Mouse (Mus musculus) midbrain, embryonic 14.5 days (tissue): Measurements from ENCODE around the gene Tlcd2. TPM values are rescaled to one million over a fixed set of nuclear protein-coding genes. Genes with fewer than 3 reads are reported as not detected.

Source experiments
- ATAC-seq: fragments of 200-750 bp; cut with Nextera tagmentation; 2 replicates; pipeline ENCODE4 v1.8.0; 2017; ENCODE audit warnings: moderate number of reproducible peaks, moderate library complexity; ENCODE audit not compliant: low FRiP score, low TSS enrichment
- DNase-seq: peaks from one replicate; pipeline ENCODE4 v3.0.0-alpha.2; 2015
- H3K27ac ChIP-seq: fragments of 300-500 bp; sonication (generic); replicated peaks from 2 replicates; pipeline ENCODE4 v1.5.1; 2014; ENCODE audit warnings: mild to moderate bottlenecking, low read depth, low read length, moderate library complexity
- H3K27me3 ChIP-seq: fragments of 300-500 bp; sonication (generic); 2 replicates; pipeline ENCODE4 v1.6.1; 2014; ENCODE audit warnings: low read length, control low read depth, mixed read lengths; ENCODE audit not compliant: control insufficient read depth, insufficient read depth
- H3K36me3 ChIP-seq: fragments of 300-500 bp; sonication (generic); 2 replicates; pipeline ENCODE4 v1.6.1; 2014; ENCODE audit warnings: low read length, control low read depth; ENCODE audit not compliant: control insufficient read depth, insufficient read depth
- H3K4me1 ChIP-seq: fragments of 300-500 bp; sonication (generic); 2 replicates; pipeline ENCODE4 v1.6.1; 2014; ENCODE audit warnings: mild to moderate bottlenecking, antibody characterized with exemption, low read length, control low read depth; ENCODE audit not compliant: control insufficient read depth, insufficient read depth
- H3K4me2 ChIP-seq: fragments of 300-500 bp; sonication (generic); 2 replicates; pipeline ENCODE4 v1.6.1; 2014; ENCODE audit warnings: mild to moderate bottlenecking, low read length, moderate library complexity
- H3K4me3 ChIP-seq: fragments of 300-500 bp; sonication (generic); replicated peaks from 2 replicates; pipeline ENCODE4 v1.5.1; 2014; ENCODE audit warnings: low read depth, low read length
- H3K9ac ChIP-seq: fragments of 300-500 bp; sonication (generic); replicated peaks from 2 replicates; pipeline ENCODE4 v1.6.1; 2014; ENCODE audit warnings: mild to moderate bottlenecking, low read length, moderate library complexity
- H3K9me3 ChIP-seq: fragments of 300-500 bp; sonication (generic); 2 replicates; pipeline ENCODE4 v1.6.1; 2016; ENCODE audit warnings: low read length, control low read depth, mixed read lengths; ENCODE audit not compliant: control insufficient read depth
- WGBS: fragments of 180-500 bp; shearing (Covaris S2); extraction: QIAGEN DNeasy Blood & Tissue Kit; methylation state at CpG from one replicate; pipeline ENCODE4 v1.1.7; 2014; 5-methylcytosine and 5-hydroxymethylcytosine counted together
- polyA plus RNA-seq: library from polyadenylated mRNA; unstranded; fragments of >200 nt; fragmentation: Nextera tagmentation; extraction: Ambion mirVana; gene quantifications from 2 replicates; pipeline ENCODE4 v1.2.1, GENCODE M21; 2014

Tlcd2 gene
- polyA plus RNA-seq, result 1.1 and 2.5 TPM in 2 replicates

GRCm38 (mm10) chr11:75460844-75461742 lies at the start of gene Tlcd2:
TSS of gene Tlcd2 (plus strand) at chr11:75461715.
- Histone ChIP-seq H3K27me3 (no peaks in the 10 kb centered on the region), H3K4me3 (peak within 1 kb of the TSS; percentile 75), H3K9me3 (no peaks in the 10 kb centered on the region), H3K4me2 (peak within 1 kb of the TSS; percentile 96), H3K36me3 (peaks cover 13% of the 10 kb centered on the region), H3K9ac (peak within 1 kb of the TSS; percentile 62), H3K4me1 (peaks cover 21% of the 10 kb centered on the region), H3K27ac (peak within 1 kb of the TSS; percentile 73)
- DNase-seq (peak; percentile 100), ATAC-seq (peak; percentile 97)
- under 1% methylated on average over 46 of the region's 46 CpGs for WGBS

- H3K36me3 ChIP-seq, result no peaks in the 10 kb centered on the region
- H3K9me3 ChIP-seq, result no peaks in the 10 kb centered on the region
- ATAC-seq, result no peak
- H3K9ac ChIP-seq, result no peak overlapping the region
- H3K4me1 ChIP-seq, result no peaks in the 10 kb centered on the region
- H3K27me3 ChIP-seq, result no peaks in the 10 kb centered on the region
- no peak overlapping the region for H3K4me2 ChIP-seq
- 53% methylated on average over 7 of the region's 7 CpGs for WGBS
- no peak overlapping the region for H3K4me3 ChIP-seq
- DNase-seq, result no peak
- 0 out of 2 replicates have a peak overlapping the region, but pooled peaks have one; percentile 2 for H3K27ac ChIP-seq
Measured at GRCm38 (mm10) chr11:75415096-75415495, 46.4 kb upstream of the Tlcd2 start.

- WGBS, result 86% methylated on average over 13 of the region's 13 CpGs
- ATAC-seq, result no peak
- no peaks in the 10 kb centered on the region for H3K27me3 ChIP-seq
- no peak overlapping the region for H3K4me3 ChIP-seq
- no peak overlapping the region for H3K4me2 ChIP-seq
- H3K36me3 ChIP-seq, result no peaks in the 10 kb centered on the region
- H3K9ac ChIP-seq, result no peak overlapping the region
- H3K9me3 ChIP-seq, result no peaks in the 10 kb centered on the region
- no peak for DNase-seq
- no peak overlapping the region for H3K27ac ChIP-seq
- no peaks in the 10 kb centered on the region for H3K4me1 ChIP-seq
Measured at GRCm38 (mm10) chr11:75415994-75416393, 45.5 kb upstream of the Tlcd2 start.

- DNase-seq (no peak), ATAC-seq (no peak)
- no peak overlapping the region for H3K4me3 ChIP-seq
- H3K9ac ChIP-seq, result no peak overlapping the region
- H3K4me1 ChIP-seq, result no peaks in the 10 kb centered on the region
- no peak overlapping the region for H3K4me2 ChIP-seq
- H3K36me3 ChIP-seq, result no peaks in the 10 kb centered on the region
- H3K27ac ChIP-seq, result no peak overlapping the region
- 83% methylated on average over 7 of the region's 7 CpGs for WGBS
- H3K27me3 ChIP-seq, result no peaks in the 10 kb centered on the region
- no peaks in the 10 kb centered on the region for H3K9me3 ChIP-seq
Measured at GRCm38 (mm10) chr11:75420037-75420436, 41.5 kb upstream of the Tlcd2 start.

- no peaks in the 10 kb centered on the region for H3K4me1 ChIP-seq
- no peaks in the 10 kb centered on the region for H3K9me3 ChIP-seq
- WGBS, result 71% methylated on average over 5 of the region's 5 CpGs
- no peaks in the 10 kb centered on the region for H3K36me3 ChIP-seq
- no peak for DNase-seq
- no peak overlapping the region for H3K27ac ChIP-seq
- no peak for ATAC-seq
- no peak overlapping the region for H3K4me2 ChIP-seq
- no peaks in the 10 kb centered on the region for H3K27me3 ChIP-seq
- no peak overlapping the region for H3K4me3 ChIP-seq
- no peak overlapping the region for H3K9ac ChIP-seq
Measured at GRCm38 (mm10) chr11:75420810-75421374, 40.6 kb upstream of the Tlcd2 start.

- H3K27ac ChIP-seq, result no peak overlapping the region
- no peak overlapping the region for H3K4me3 ChIP-seq
- H3K4me1 ChIP-seq, result no peaks in the 10 kb centered on the region
- H3K9me3 ChIP-seq, result no peaks in the 10 kb centered on the region
- H3K9ac ChIP-seq, result no peak overlapping the region
- ATAC-seq, result no peak
- WGBS, result 56% methylated on average over 6 of the region's 6 CpGs
- DNase-seq, result no peak
- H3K27me3 ChIP-seq, result no peaks in the 10 kb centered on the region
- H3K36me3 ChIP-seq, result no peaks in the 10 kb centered on the region
- no peak overlapping the region for H3K4me2 ChIP-seq
Measured at GRCm38 (mm10) chr11:75421375-75422012, 40.0 kb upstream of the Tlcd2 start.

- no peak within 1 kb of the TSS for H3K4me2 ChIP-seq
- ATAC-seq (no peak), DNase-seq (no peak)
- no peaks in the 10 kb centered on the region for H3K4me1 ChIP-seq
- no peaks in the 10 kb centered on the region for H3K9me3 ChIP-seq
- no peak within 1 kb of the TSS for H3K4me3 ChIP-seq
- H3K27me3 ChIP-seq, result no peaks in the 10 kb centered on the region
- H3K36me3 ChIP-seq, result no peaks in the 10 kb centered on the region
- H3K27ac ChIP-seq, result no peak within 1 kb of the TSS
- H3K9ac ChIP-seq, result no peak within 1 kb of the TSS
- 62% methylated on average over 10 of the region's 10 CpGs for WGBS
Measured at GRCm38 (mm10) chr11:75422013-75422792, 39.3 kb upstream of the Tlcd2 start, which contains the start of gene Serpinf1. TSS of gene Serpinf1 (minus strand) at chr11:75422701.

- Histone ChIP-seq H3K4me2 (no peak overlapping the region), H3K27ac (no peak overlapping the region), H3K36me3 (no peaks in the 10 kb centered on the region), H3K4me1 (no peaks in the 10 kb centered on the region), H3K4me3 (no peak overlapping the region), H3K9me3 (no peaks in the 10 kb centered on the region), H3K27me3 (no peaks in the 10 kb centered on the region), H3K9ac (no peak overlapping the region)
- DNase-seq, result no peak
- WGBS, result 94% methylated on average over 3 of the region's 3 CpGs
- no peak for ATAC-seq
Measured at GRCm38 (mm10) chr11:75423091-75423490, 38.4 kb upstream of the Tlcd2 start.
